Mouse (Mus musculus): Measurements from ENCODE around the gene Tagln3. TPM values are rescaled to one million over a fixed set of nuclear protein-coding genes. Genes with fewer than 3 reads are reported as not detected.

Gene Tagln3
- polyA plus RNA-seq, 1 experiment from 2014 or later: 0.26 TPM

GRCm38 (mm10) chr16:45699301-45699700, 25.1 kb downstream of the Tagln3 start:
- Histone ChIP-seq H3K9ac (ENCODE audit: low read depth, low read length) (no peak overlapping the region), H3K4me2 (ENCODE audit: low read depth, low read length) (no peak overlapping the region), H3K9me3 (replicated peaks; ENCODE audit: control insufficient read depth, low read length) (no peaks in the 10 kb centered on the region), H3K36me3 (ENCODE audit: control insufficient read depth, insufficient read depth) (no peaks in the 10 kb centered on the region), H3K27ac (ENCODE audit: low read length) (no peak overlapping the region), H3K4me3 (ENCODE audit: low read depth, low read length) (no peak overlapping the region), H3K27me3 (ENCODE audit: control insufficient read depth, insufficient read depth, low read depth, low read length) (no peaks in the 10 kb centered on the region), H3K4me1 (ENCODE audit: control insufficient read depth, low read depth, low read length) (no peaks in the 10 kb centered on the region)
- ATAC-seq (ENCODE audit: low read depth): no peak
- 46% methylated on average over 5 of the region's 5 CpGs for WGBS (ENCODE audit: insufficient replicate concordance)

GRCm38 (mm10) chr16:45697996-45698395, 26.4 kb downstream of the Tagln3 start:
- Histone ChIP-seq H3K27ac (ENCODE audit: low read length) (no peak overlapping the region), H3K4me2 (ENCODE audit: low read depth, low read length) (no peak overlapping the region), H3K36me3 (ENCODE audit: control insufficient read depth, insufficient read depth) (no peaks in the 10 kb centered on the region), H3K4me3 (ENCODE audit: low read depth, low read length) (no peak overlapping the region), H3K27me3 (ENCODE audit: control insufficient read depth, insufficient read depth, low read depth, low read length) (no peaks in the 10 kb centered on the region), H3K9ac (ENCODE audit: low read depth, low read length) (no peak overlapping the region), H3K4me1 (ENCODE audit: control insufficient read depth, low read depth, low read length) (no peaks in the 10 kb centered on the region), H3K9me3 (replicated peaks; ENCODE audit: control insufficient read depth, low read length) (no peaks in the 10 kb centered on the region)
- ATAC-seq (ENCODE audit: low read depth): no peak
- WGBS (ENCODE audit: insufficient replicate concordance): 69% methylated on average over 6 of the region's 6 CpGs

GRCm38 (mm10) chr16:45695445-45696160, 28.8 kb downstream of the Tagln3 start:
- Histone ChIP-seq H3K4me3 (ENCODE audit: low read depth, low read length) (no peak overlapping the region), H3K4me2 (ENCODE audit: low read depth, low read length) (no peak overlapping the region), H3K27me3 (ENCODE audit: control insufficient read depth, insufficient read depth, low read depth, low read length) (no peaks in the 10 kb centered on the region), H3K9ac (ENCODE audit: low read depth, low read length) (no peak overlapping the region), H3K27ac (ENCODE audit: low read length) (no peak overlapping the region), H3K9me3 (replicated peaks; ENCODE audit: control insufficient read depth, low read length) (no peaks in the 10 kb centered on the region), H3K4me1 (ENCODE audit: control insufficient read depth, low read depth, low read length) (no peaks in the 10 kb centered on the region), H3K36me3 (ENCODE audit: control insufficient read depth, insufficient read depth) (no peaks in the 10 kb centered on the region)
- 66% methylated on average over 9 of the region's 9 CpGs for WGBS (ENCODE audit: insufficient replicate concordance)
- no peak for ATAC-seq (ENCODE audit: low read depth)

GRCm38 (mm10) chr16:45693558-45693957, 30.9 kb downstream of the Tagln3 start, which contains the start of gene Tmprss7:
Tmprss7 (minus strand) TSS chr16:45693658.
- Histone ChIP-seq H3K9me3 (replicated peaks; ENCODE audit: control insufficient read depth, low read length) (no peaks in the 10 kb centered on the region), H3K4me1 (ENCODE audit: control insufficient read depth, low read depth, low read length) (no peaks in the 10 kb centered on the region), H3K9ac (ENCODE audit: low read depth, low read length) (no peak within 1 kb of the TSS), H3K4me2 (ENCODE audit: low read depth, low read length) (no peak within 1 kb of the TSS), H3K4me3 (ENCODE audit: low read depth, low read length) (no peak within 1 kb of the TSS), H3K27ac (ENCODE audit: low read length) (no peak within 1 kb of the TSS), H3K27me3 (ENCODE audit: control insufficient read depth, insufficient read depth, low read depth, low read length) (no peaks in the 10 kb centered on the region), H3K36me3 (ENCODE audit: control insufficient read depth, insufficient read depth) (no peaks in the 10 kb centered on the region)
- WGBS (ENCODE audit: insufficient replicate concordance): 38% methylated on average over 10 of the region's 10 CpGs
- no peak for ATAC-seq (ENCODE audit: low read depth)

- H3K4me1 ChIP-seq (ENCODE audit: control insufficient read depth, low read depth, low read length): no peaks in the 10 kb centered on the region
- 67% methylated on average over 3 of the region's 3 CpGs for WGBS (ENCODE audit: insufficient replicate concordance)
- no peak overlapping the region for H3K27ac ChIP-seq (ENCODE audit: low read length)
- no peak overlapping the region for H3K4me2 ChIP-seq (ENCODE audit: low read depth, low read length)
- no peaks in the 10 kb centered on the region for H3K36me3 ChIP-seq (ENCODE audit: control insufficient read depth, insufficient read depth)
- no peak overlapping the region for H3K9ac ChIP-seq (ENCODE audit: low read depth, low read length)
- H3K9me3 ChIP-seq (replicated peaks; ENCODE audit: control insufficient read depth, low read length): no peaks in the 10 kb centered on the region
- no peaks in the 10 kb centered on the region for H3K27me3 ChIP-seq (ENCODE audit: control insufficient read depth, insufficient read depth, low read depth, low read length)
- no peak for ATAC-seq (ENCODE audit: low read depth)
- no peak overlapping the region for H3K4me3 ChIP-seq (ENCODE audit: low read depth, low read length)
These were observed 31.6 kb downstream of the Tagln3 start for GRCm38 (mm10) chr16:45692851-45693250.

- WGBS (ENCODE audit: insufficient replicate concordance): 36% methylated on average over 4 of the region's 4 CpGs
- Histone ChIP-seq H3K4me2 (ENCODE audit: low read depth, low read length) (no peak overlapping the region), H3K27me3 (ENCODE audit: control insufficient read depth, insufficient read depth, low read depth, low read length) (no peaks in the 10 kb centered on the region), H3K4me3 (ENCODE audit: low read depth, low read length) (no peak overlapping the region), H3K36me3 (ENCODE audit: control insufficient read depth, insufficient read depth) (no peaks in the 10 kb centered on the region), H3K9me3 (replicated peaks; ENCODE audit: control insufficient read depth, low read length) (no peaks in the 10 kb centered on the region), H3K27ac (ENCODE audit: low read length) (no peak overlapping the region), H3K4me1 (ENCODE audit: control insufficient read depth, low read depth, low read length) (no peaks in the 10 kb centered on the region), H3K9ac (ENCODE audit: low read depth, low read length) (no peak overlapping the region)
- no peak for ATAC-seq (ENCODE audit: low read depth)
These were observed 34.2 kb downstream of the Tagln3 start for GRCm38 (mm10) chr16:45690178-45690577.

GRCm38 (mm10) chr16:45686833-45687232, 37.6 kb downstream of the Tagln3 start:
- WGBS (ENCODE audit: insufficient replicate concordance): 54% methylated on average over 3 of the region's 3 CpGs
- no peaks in the 10 kb centered on the region for H3K9me3 ChIP-seq (replicated peaks; ENCODE audit: control insufficient read depth, low read length)

GRCm38 (mm10) chr16:45685295-45685694, 39.1 kb downstream of the Tagln3 start:
- no peak overlapping the region for H3K4me3 ChIP-seq (ENCODE audit: low read depth, low read length)
- no peak overlapping the region for H3K4me2 ChIP-seq (ENCODE audit: low read depth, low read length)
- no peaks in the 10 kb centered on the region for H3K4me1 ChIP-seq (ENCODE audit: control insufficient read depth, low read depth, low read length)
- no peak overlapping the region for H3K9ac ChIP-seq (ENCODE audit: low read depth, low read length)
- ATAC-seq (ENCODE audit: low read depth): no peak
- no peaks in the 10 kb centered on the region for H3K27me3 ChIP-seq (ENCODE audit: control insufficient read depth, insufficient read depth, low read depth, low read length)
- H3K9me3 ChIP-seq (replicated peaks; ENCODE audit: control insufficient read depth, low read length): no peaks in the 10 kb centered on the region
- no peak overlapping the region for H3K27ac ChIP-seq (ENCODE audit: low read length)
- 60% methylated on average over 3 of the region's 3 CpGs for WGBS (ENCODE audit: insufficient replicate concordance)
- H3K36me3 ChIP-seq (ENCODE audit: control insufficient read depth, insufficient read depth): no peaks in the 10 kb centered on the region

More at GRCm38 (mm10) chr16:45686833-45687232, 37.6 kb downstream of the Tagln3 start:
- ATAC-seq (ENCODE audit: low read depth): no peak
- Histone ChIP-seq H3K4me2 (ENCODE audit: low read depth, low read length) (no peak overlapping the region), H3K27ac (ENCODE audit: low read length) (no peak overlapping the region), H3K36me3 (ENCODE audit: control insufficient read depth, insufficient read depth) (no peaks in the 10 kb centered on the region), H3K27me3 (ENCODE audit: control insufficient read depth, insufficient read depth, low read depth, low read length) (no peaks in the 10 kb centered on the region), H3K4me1 (ENCODE audit: control insufficient read depth, low read depth, low read length) (no peaks in the 10 kb centered on the region), H3K4me3 (ENCODE audit: low read depth, low read length) (no peak overlapping the region), H3K9ac (ENCODE audit: low read depth, low read length) (no peak overlapping the region)

- ATAC-seq (ENCODE audit: low read depth): no peak
- Histone ChIP-seq H3K9me3 (replicated peaks; ENCODE audit: control insufficient read depth, low read length) (no peaks in the 10 kb centered on the region), H3K4me1 (ENCODE audit: control insufficient read depth, low read depth, low read length) (no peaks in the 10 kb centered on the region), H3K27ac (ENCODE audit: low read length) (no peak overlapping the region), H3K4me2 (ENCODE audit: low read depth, low read length) (no peak overlapping the region), H3K27me3 (ENCODE audit: control insufficient read depth, insufficient read depth, low read depth, low read length) (no peaks in the 10 kb centered on the region), H3K9ac (ENCODE audit: low read depth, low read length) (no peak overlapping the region), H3K4me3 (ENCODE audit: low read depth, low read length) (no peak overlapping the region), H3K36me3 (ENCODE audit: control insufficient read depth, insufficient read depth) (no peaks in the 10 kb centered on the region)
- WGBS (ENCODE audit: insufficient replicate concordance): 12% methylated on average over 8 of the region's 8 CpGs
These were observed 39.6 kb downstream of the Tagln3 start for GRCm38 (mm10) chr16:45684815-45685214.
